Mouse (Mus musculus) ES-Bruce4 (cell line): ENCODE results near the gene Glb1.

ENCODE experiments used
- EP300 ChIP-seq: IDR thresholded peaks from 2 replicates; pipeline ENCODE4 v1.6.1; 2011; ENCODE audit warnings: low read depth, low read length; ENCODE audit not compliant: insufficient read depth
- POLR2A ChIP-seq: IDR thresholded peaks from one replicate; pipeline ENCODE4 v1.8.1; 2011; ENCODE audit warnings: low read length; ENCODE audit not compliant: insufficient read depth

DNA sequence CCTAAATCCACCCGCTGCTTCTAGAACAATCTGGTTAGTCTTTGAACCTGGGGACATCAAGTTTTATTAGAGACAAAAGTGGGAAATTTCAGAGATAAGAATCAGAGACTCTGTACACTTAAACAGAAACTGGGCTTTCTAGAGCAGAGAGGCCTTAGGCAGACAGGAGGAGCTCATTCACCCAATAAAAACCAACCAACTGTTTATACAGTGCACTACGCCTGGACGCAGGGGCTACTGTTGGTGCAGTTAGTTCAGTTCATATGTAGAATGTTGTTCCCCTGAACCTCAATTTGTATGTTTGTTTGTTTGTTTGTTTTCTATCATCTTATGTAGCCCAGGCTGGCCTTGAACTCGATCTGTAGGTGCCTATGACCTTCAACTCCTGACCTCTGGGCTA lies 85.9 kb downstream of the Glb1 start:
- TF ChIP-seq POLR2A (no peak), EP300 (no peak)
